Mouse (Mus musculus) E14TG2a.4 (cell line): ENCODE results near the gene Pcsk5.

Experiments
- CTCF ChIP-seq: conservative IDR thresholded peaks from 2 replicates; pipeline ENCODE4 v1.5.1; 2014; ENCODE audit warnings: low read length
- NANOG ChIP-seq: IDR thresholded peaks from 2 replicates; pipeline ENCODE4 v1.6.1; 2014; ENCODE audit warnings: borderline replicate concordance, low read length, mixed read lengths

DNA sequence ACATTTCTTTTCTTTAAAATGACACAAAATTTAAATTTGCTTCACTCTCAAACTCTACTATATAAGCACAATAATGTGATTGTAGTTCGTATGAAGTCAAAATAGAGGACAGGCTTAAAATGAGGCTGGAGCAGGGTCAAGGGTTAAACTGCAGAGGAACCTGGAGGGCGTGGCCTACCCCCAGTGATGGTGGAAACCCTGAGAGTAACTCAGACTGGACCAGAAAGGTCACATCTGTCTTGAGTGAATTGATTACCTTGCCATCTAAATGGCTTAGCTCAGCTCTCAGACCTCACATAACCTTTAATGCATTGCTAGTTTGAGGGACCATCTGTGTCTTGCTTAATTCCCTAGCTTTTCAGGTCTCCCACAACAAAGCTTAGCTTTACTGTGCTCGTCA, 323.0 kb downstream of the Pcsk5 start:
- TF ChIP-seq CTCF (no peak), NANOG (no peak)
